Mouse (Mus musculus) limb, embryonic 10.5 days (tissue): ENCODE results near the gene Hagh. TPM values are rescaled to one million over a fixed set of nuclear protein-coding genes. Genes with fewer than 3 reads are reported as not detected.

Source experiments
- DNase-seq: peaks from one replicate; pipeline ENCODE4 v3.0.0-alpha.2; 2017; ENCODE audit warnings: low spot score
- H3K27ac ChIP-seq: fragments of 300-500 bp; sonication (generic); 2 replicates; pipeline ENCODE4 v1.5.1; 2016; ENCODE audit warnings: mild to moderate bottlenecking
- H3K27me3 ChIP-seq: fragments of 300-500 bp; sonication (generic); 2 replicates; pipeline ENCODE4 v1.6.1; 2016; ENCODE audit warnings: low read depth, mild to moderate bottlenecking; ENCODE audit not compliant: poor library complexity, severe bottlenecking
- H3K36me3 ChIP-seq: fragments of 300-500 bp; sonication (generic); 2 replicates; pipeline ENCODE4 v1.6.1; 2016; ENCODE audit warnings: mild to moderate bottlenecking, moderate library complexity
- H3K4me1 ChIP-seq: fragments of 300-500 bp; sonication (generic); 2 replicates; pipeline ENCODE4 v1.6.1; 2016
- H3K4me3 ChIP-seq: fragments of 300-500 bp; sonication (generic); 2 replicates; pipeline ENCODE4 v1.5.1; 2016; ENCODE audit warnings: mild to moderate bottlenecking, moderate library complexity
- H3K9me3 ChIP-seq: fragments of 300-500 bp; sonication (generic); replicated peaks from 2 replicates; pipeline ENCODE4 v1.6.1; 2016; ENCODE audit warnings: mild to moderate bottlenecking
- WGBS: fragments of 180-500 bp; shearing (Covaris S2); methylation state at CpG from one replicate; pipeline ENCODE4 v1.1.7; 2016; 5-methylcytosine and 5-hydroxymethylcytosine counted together
- polyA plus RNA-seq: library from polyadenylated mRNA; unstranded; fragments of >200 nt; fragmentation: Nextera tagmentation; extraction: Ambion mirVana; gene quantifications from 2 replicates; pipeline ENCODE4 v1.2.1, GENCODE M21; 2016

Gene Hagh
- polyA plus RNA-seq, 1 experiment from 2014 or later: 28.0 TPM

GRCm38 (mm10) chr17:24893276-24893675, 53.3 kb downstream of the Hagh start:
- no peak for DNase-seq
- Histone ChIP-seq H3K4me3 (no peak overlapping the region; the same call in 1 of the 2 replicates), H3K36me3 (peaks cover 72% of the 10 kb centered on the region), H3K27me3 (no peaks in the 10 kb centered on the region), H3K4me1 (peaks cover 38% of the 10 kb centered on the region), H3K27ac (no peak overlapping the region), H3K9me3 (no peaks in the 10 kb centered on the region)
- 97% methylated on average over 2 of the region's 2 CpGs for WGBS

GRCm38 (mm10) chr17:24894061-24894994, 54.4 kb downstream of the Hagh start:
- peak overlapping the region; percentile 86 for H3K4me3 ChIP-seq

GRCm38 (mm10) chr17:24894995-24895547, 55.1 kb downstream of the Hagh start, which contains the start of the genes Eme2 and Mrps34:
Eme2 (minus strand) TSS chr17:24895087.
Mrps34 (plus strand) TSS chr17:24895116.
- Histone ChIP-seq H3K9me3 (no peaks in the 10 kb centered on the region), H3K4me1 (peaks cover 38% of the 10 kb centered on the region), H3K27me3 (no peaks in the 10 kb centered on the region), H3K27ac (peak within 1 kb of the TSS; percentile 87), H3K36me3 (peaks cover 74% of the 10 kb centered on the region), H3K4me3 (peak within 1 kb of the TSS; percentile 86)
- DNase-seq: peak; percentile 93
- WGBS: under 1% methylated on average over 62 of the region's 62 CpGs

More at GRCm38 (mm10) chr17:24894061-24894994, 54.4 kb downstream of the Hagh start:
- H3K4me1 ChIP-seq: peaks cover 38% of the 10 kb centered on the region
- no peaks in the 10 kb centered on the region for H3K27me3 ChIP-seq
- H3K36me3 ChIP-seq: peaks cover 74% of the 10 kb centered on the region
- no peak for DNase-seq
- H3K27ac ChIP-seq: peak overlapping the region; percentile 87
- 11% methylated on average over 31 of the region's 31 CpGs for WGBS
- no peaks in the 10 kb centered on the region for H3K9me3 ChIP-seq

- Histone ChIP-seq H3K27ac (peak overlapping the region; percentile 87), H3K27me3 (no peaks in the 10 kb centered on the region), H3K9me3 (no peaks in the 10 kb centered on the region), H3K4me3 (peak overlapping the region; percentile 86), H3K36me3 (peaks cover 74% of the 10 kb centered on the region), H3K4me1 (peaks cover 38% of the 10 kb centered on the region)
- WGBS: 17% methylated on average over 23 of the region's 23 CpGs
- no peak for DNase-seq
Observed at GRCm38 (mm10) chr17:24895571-24896240, 55.8 kb downstream of the Hagh start.

- whole genome bisulfite sequencing: 2% methylated on average over 50 of the region's 50 CpGs
- peaks cover 74% of the 10 kb centered on the region for H3K36me3 ChIP-seq
- DNase-seq: peak; percentile 84
- H3K27me3 ChIP-seq: no peaks in the 10 kb centered on the region
- H3K9me3 ChIP-seq: no peaks in the 10 kb centered on the region
- H3K4me3 ChIP-seq: peak within 1 kb of the TSS; percentile 86
- peaks cover 38% of the 10 kb centered on the region for H3K4me1 ChIP-seq
- H3K27ac ChIP-seq: peak within 1 kb of the TSS; percentile 87
Observed at GRCm38 (mm10) chr17:24896241-24896992, 56.5 kb downstream of the Hagh start, which contains the start of gene Nme3. Nme3 (plus strand) TSS chr17:24896500.

GRCm38 (mm10) chr17:24896993-24897269, 57.0 kb downstream of the Hagh start:
- no peaks in the 10 kb centered on the region for H3K9me3 ChIP-seq
- H3K36me3 ChIP-seq: peaks cover 74% of the 10 kb centered on the region
- H3K27me3 ChIP-seq: no peaks in the 10 kb centered on the region
- 50% methylated on average over 11 of the region's 11 CpGs for WGBS
- H3K4me1 ChIP-seq: peaks cover 38% of the 10 kb centered on the region
- peak overlapping the region; percentile 86 for H3K4me3 ChIP-seq
- peak overlapping the region; percentile 87 for H3K27ac ChIP-seq
- no peak for DNase-seq

- 87% methylated on average over 4 of the region's 4 CpGs for WGBS
- H3K27me3 ChIP-seq: no peaks in the 10 kb centered on the region
- peaks cover 74% of the 10 kb centered on the region for H3K36me3 ChIP-seq
- no peaks in the 10 kb centered on the region for H3K9me3 ChIP-seq
- DNase-seq: no peak
- peaks cover 38% of the 10 kb centered on the region for H3K4me1 ChIP-seq
- no peak overlapping the region for H3K27ac ChIP-seq
- peak overlapping the region; percentile 86 for H3K4me3 ChIP-seq
Observed at GRCm38 (mm10) chr17:24897600-24897999, 57.7 kb downstream of the Hagh start.

GRCm38 (mm10) chr17:24898041-24898854, 58.3 kb downstream of the Hagh start:
- 0 out of 2 replicates have a peak overlapping the region, but pooled peaks have one; percentile 86 for H3K4me3 ChIP-seq
- H3K9me3 ChIP-seq: no peaks in the 10 kb centered on the region
- 84% methylated on average over 4 of the region's 4 CpGs for WGBS
- no peaks in the 10 kb centered on the region for H3K27me3 ChIP-seq
- H3K4me1 ChIP-seq: peaks cover 38% of the 10 kb centered on the region
- H3K36me3 ChIP-seq: peaks cover 74% of the 10 kb centered on the region
- DNase-seq: no peak
- H3K27ac ChIP-seq: no peak overlapping the region

- no peak overlapping the region for H3K27ac ChIP-seq
- no peak for DNase-seq
- WGBS: 89% methylated on average over 5 of the region's 5 CpGs
- H3K4me3 ChIP-seq: 0 out of 2 replicates have a peak overlapping the region, but pooled peaks have one; percentile 0
- peaks cover 75% of the 10 kb centered on the region for H3K36me3 ChIP-seq
- H3K9me3 ChIP-seq: no peaks in the 10 kb centered on the region
- H3K4me1 ChIP-seq: peaks cover 31% of the 10 kb centered on the region
- no peaks in the 10 kb centered on the region for H3K27me3 ChIP-seq
Observed at GRCm38 (mm10) chr17:24899153-24899552, 59.2 kb downstream of the Hagh start.

GRCm38 (mm10) chr17:24900014-24900413, 60.1 kb downstream of the Hagh start:
- DNase-seq: no peak
- WGBS: 94% methylated on average over 6 of the region's 6 CpGs
- Histone ChIP-seq H3K4me1 (peaks cover 27% of the 10 kb centered on the region), H3K36me3 (peaks cover 83% of the 10 kb centered on the region), H3K27ac (no peak overlapping the region), H3K4me3 (no peak overlapping the region), H3K27me3 (no peaks in the 10 kb centered on the region), H3K9me3 (no peaks in the 10 kb centered on the region)

GRCm38 (mm10) chr17:24902124-24902523, 62.2 kb downstream of the Hagh start:
- no peak overlapping the region for H3K27ac ChIP-seq
- H3K4me3 ChIP-seq: no peak overlapping the region
- peaks cover 100% of the 10 kb centered on the region for H3K36me3 ChIP-seq
- no peaks in the 10 kb centered on the region for H3K27me3 ChIP-seq
- WGBS: 90% methylated on average over 5 of the region's 5 CpGs
- peaks cover 7% of the 10 kb centered on the region for H3K4me1 ChIP-seq
- DNase-seq: no peak
- no peaks in the 10 kb centered on the region for H3K9me3 ChIP-seq
